Mouse (Mus musculus): ENCODE measurements around the gene Cwc25.

DNA sequence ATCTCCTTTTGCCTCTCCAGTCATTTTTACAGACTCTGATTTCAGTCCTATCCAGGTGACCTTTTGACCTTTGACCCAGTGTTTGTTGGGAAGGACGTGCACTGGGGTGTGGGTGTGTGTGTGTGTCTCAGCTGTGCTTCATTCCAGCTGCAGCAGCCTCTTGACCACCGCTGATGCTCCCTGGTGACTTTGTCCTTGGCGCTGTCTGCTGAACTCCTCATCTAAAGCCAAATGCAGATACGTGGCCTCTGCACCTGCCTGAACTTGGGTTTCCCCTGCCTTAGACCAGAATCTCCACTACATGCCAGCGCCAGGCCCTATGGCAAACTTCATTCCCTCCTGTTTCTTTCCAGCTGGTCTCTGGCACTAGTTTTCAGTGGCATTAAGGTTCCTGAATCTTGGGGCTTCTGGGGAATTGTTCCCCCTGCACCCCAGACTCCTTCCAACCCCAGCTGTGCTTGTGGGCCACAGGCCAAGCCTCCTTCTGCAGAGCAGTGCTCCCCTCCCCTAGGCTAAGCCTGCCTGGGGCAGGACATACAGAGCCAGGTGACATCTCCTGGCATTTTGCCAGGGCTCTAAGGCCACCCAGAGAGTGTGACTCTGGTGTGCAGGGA, 42.4 kb upstream of the Cwc25 start:
- TF ChIP-seq GATA1 (IDR thresholded peaks at IDR 0.05; ENCODE audit: borderline replicate concordance, low read length), result no peak
- no peak for TF ChIP-seq FLI1 (IDR thresholded peaks at IDR 0.05; ENCODE audit: low read length)

Data from megakaryocyte, embryonic 14.5 days (primary cell).